Mouse (Mus musculus) heart, postnatal 36 days (tissue): Measurements from ENCODE around the gene Prkca. TPM values are rescaled to one million over a fixed set of nuclear protein-coding genes. Genes with fewer than 3 reads are reported as not detected.

ENCODE experiments used
- DNase-seq, 2 experiments: peaks; one replicate each; pipeline ENCODE4 v3.0.0; 2021 to 2022
- intact Hi-C: fragments of 180-260 bp; cut with DNase I; formaldehyde crosslinking; loops from one replicate; pipeline ENCODE4 v1.15.1; 2025
- total RNA-seq, 2 experiments: library from RNA; stranded (reverse); gene quantifications; 2 replicates each; pipeline ENCODE4 v1.2.3; 2021

Gene Prkca
- total RNA-seq, 2 experiments from 2014 or later, result 33.6 to 41.0 TPM

DNA sequence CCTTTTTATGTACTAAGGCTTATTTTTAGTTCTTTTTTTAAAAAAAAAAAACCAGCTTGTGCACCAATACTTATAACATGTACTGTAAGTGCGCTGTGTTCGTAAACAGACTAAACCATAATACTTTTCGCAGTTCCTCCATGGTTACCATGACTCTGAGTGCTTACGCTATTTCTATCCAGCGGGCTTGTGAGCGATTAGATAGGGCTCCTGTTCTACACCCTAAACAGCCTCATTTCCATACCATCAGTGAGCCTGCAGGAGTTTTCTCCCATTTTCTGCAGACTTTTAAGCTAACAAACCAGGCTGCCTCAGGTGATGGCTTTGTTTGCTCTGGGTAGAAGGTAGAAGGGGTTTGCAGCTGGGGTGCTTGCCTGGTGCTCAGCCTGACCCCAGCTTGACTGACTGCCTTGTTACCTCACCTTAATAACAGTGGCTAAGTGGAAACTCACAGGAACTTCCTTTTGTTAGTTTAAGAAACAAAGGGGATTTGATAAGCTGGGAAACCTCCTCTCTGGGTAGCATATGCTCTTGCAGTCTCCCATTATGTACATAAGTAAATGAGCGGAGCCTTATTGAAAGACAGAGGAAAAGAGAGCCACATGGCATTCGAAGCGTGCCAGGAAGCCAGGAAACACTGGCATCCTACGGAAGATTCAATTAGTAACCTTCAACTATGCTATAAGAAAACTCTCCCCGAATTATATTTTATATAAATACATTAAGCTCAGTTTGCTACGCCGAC is 197.8 kb downstream of the Prkca start:
- intact Hi-C loops, result loop anchor here (5.0 kb wide), 2 partner anchors 66 to 196 kb away; partner anchors contain the start of genes Apoh and Prkca
- no peak for DNase-seq

DNA sequence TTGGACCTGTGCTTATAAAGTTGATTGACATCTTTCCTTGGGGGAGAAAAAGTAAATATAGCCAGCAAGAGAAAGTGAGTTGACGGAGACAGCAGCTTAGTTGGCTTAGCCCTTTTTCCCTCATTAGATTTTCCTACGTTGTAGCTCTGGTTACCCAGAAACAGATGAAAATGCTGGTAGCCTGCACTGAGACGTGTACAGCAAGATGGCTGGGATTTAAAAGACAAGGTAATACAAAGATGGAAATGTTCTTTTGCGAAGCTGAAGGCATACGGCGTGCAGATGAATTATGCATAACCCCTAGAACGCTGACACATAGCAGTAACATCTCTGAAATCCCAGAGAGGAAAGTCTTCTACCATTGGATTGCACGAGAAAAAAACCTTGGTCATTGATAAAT is 198.6 kb downstream of the Prkca start:
- intact Hi-C loops, result loop anchor here (5.0 kb wide), 2 partner anchors 67 to 197 kb away; partner anchors contain the start of genes Apoh and Prkca
- no peak for DNase-seq

GRCm38 (mm10) chr11:108143739-108144138 is 200.0 kb downstream of the Prkca start:
- no peak for DNase-seq
- intact Hi-C loops, result no loop called here

DNA sequence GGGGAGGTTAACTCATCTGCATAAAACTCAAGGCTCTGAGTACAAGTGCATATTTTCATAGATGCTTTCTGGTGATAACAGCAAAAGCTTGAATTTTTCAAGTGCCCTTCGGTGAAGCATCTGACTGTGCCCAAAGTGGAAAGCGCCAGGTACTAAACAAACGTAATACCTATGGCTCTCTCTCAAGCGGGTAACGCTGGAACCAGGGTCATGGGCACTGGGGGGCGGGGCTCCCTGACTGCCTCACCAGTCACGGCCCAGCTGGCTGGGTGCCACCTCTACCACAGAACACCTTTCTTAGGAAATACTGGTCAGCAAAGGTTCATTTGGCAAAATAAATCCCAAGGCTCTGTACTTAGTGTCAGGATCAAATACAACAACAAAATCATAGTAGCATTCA is 203.7 kb downstream of the Prkca start:
- no peak for DNase-seq
- intact Hi-C loops, result no loop called here

GRCm38 (mm10) chr11:108136341-108136740 is 207.4 kb downstream of the Prkca start:
- intact Hi-C loops, result no loop called here
- DNase-seq, result no peak

DNA sequence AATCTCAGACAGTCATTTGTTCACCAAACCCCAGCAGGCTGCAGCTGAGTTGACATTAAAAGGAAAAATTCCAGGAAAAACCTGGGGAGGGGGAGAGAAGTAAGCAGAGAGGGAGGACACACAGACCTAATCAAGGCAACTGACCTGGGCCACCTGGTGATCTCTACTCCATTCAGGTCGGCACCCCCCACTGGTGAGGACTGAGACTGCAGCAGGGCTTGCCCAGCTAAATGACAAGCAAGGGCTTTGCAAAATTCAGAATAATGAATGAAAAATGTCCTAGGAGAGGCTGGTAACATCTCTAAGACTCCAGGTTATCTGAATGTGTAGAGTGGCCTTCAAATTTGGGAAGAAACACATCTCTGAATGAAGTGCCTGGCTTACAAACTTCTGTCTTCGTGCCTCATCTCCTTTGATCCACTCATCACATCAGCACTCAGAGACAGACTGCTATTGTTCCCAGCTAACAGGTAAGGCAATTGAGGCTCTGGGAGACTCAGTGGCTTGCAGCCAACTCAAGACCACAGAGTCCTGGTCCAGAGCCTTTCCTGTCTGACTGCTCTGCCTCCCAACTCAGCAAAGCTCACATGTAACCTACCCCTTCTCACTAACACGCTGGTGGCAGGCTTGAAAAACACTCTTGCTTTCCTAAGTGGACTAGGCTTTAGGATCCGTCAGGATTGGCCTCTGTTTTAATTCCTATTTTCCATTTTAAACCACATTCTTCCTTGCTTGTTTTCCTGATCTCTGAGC is 208.1 kb downstream of the Prkca start:
- no peak for DNase-seq
- intact Hi-C loops, result no loop called here

- intact Hi-C loops, result loop anchor here (1.0 to 2.0 kb wide), 3 partner anchors 54 to 250 kb away; no protein-coding TSS in a partner anchor
- DNase-seq, result peak; percentile 62 to 63
Measured at GRCm38 (mm10) chr11:108128593-108128992, 215.1 kb downstream of the Prkca start.

DNA sequence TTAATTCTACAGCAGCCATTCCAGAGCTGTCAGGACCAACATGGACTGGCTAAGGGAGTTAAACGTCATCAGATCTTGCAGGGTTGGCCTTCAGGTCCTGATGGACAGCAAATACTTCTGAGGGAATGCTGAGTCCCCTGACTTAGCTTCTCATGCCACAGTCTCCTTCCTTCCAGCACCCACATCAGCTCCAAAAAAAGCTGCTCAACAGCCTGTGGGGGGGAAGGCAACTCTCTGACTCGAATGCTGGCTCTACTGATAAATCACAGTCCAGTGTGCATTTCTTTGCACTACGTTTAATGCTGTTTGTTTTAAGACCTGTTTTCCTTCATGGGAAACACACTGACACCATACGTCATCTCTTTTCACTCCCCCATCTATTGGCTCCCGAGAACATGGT is 215.8 kb downstream of the Prkca start:
- no peak for DNase-seq
- intact Hi-C loops, result loop anchor here (1.0 to 2.0 kb wide), 3 partner anchors 55 to 251 kb away; no protein-coding TSS in a partner anchor

- DNase-seq, result peak in 1 of 2 experiments; percentile 18
- intact Hi-C loops, result no loop called here
Measured at GRCm38 (mm10) chr11:108122486-108122885, 221.2 kb downstream of the Prkca start.

DNA sequence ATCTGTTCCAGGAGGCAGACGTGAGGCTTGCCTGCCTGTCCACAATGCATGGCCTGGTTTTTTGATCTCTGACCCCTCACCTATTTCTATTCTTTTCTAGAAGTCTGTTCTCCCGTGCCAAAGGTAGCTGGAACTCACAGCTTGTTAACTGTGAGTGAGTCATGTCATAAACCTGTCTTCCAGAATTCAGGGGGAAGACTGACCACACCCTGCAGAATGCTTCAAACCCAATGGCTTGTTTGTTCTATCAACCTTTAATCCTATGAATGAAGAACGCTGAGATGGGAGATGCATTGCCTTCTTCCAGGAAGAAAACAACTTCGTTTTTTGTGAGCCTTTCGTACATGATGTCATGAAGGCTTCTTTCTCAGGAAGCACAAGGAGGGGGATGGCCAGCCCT is 223.0 kb downstream of the Prkca start:
- no peak for DNase-seq
- intact Hi-C loops, result no loop called here

GRCm38 (mm10) chr11:108119785-108120184 is 223.9 kb downstream of the Prkca start:
- intact Hi-C loops, result no loop called here
- no peak for DNase-seq

- no peak for DNase-seq
- intact Hi-C loops, result no loop called here
Measured at GRCm38 (mm10) chr11:108118814-108119213, 224.9 kb downstream of the Prkca start.

- intact Hi-C loops, result no loop called here
- no peak for DNase-seq
Measured at GRCm38 (mm10) chr11:108118221-108118620, 225.5 kb downstream of the Prkca start.

GRCm38 (mm10) chr11:108117360-108118050 is 226.2 kb downstream of the Prkca start:
- intact Hi-C loops, result no loop called here
- DNase-seq, result no peak

DNA sequence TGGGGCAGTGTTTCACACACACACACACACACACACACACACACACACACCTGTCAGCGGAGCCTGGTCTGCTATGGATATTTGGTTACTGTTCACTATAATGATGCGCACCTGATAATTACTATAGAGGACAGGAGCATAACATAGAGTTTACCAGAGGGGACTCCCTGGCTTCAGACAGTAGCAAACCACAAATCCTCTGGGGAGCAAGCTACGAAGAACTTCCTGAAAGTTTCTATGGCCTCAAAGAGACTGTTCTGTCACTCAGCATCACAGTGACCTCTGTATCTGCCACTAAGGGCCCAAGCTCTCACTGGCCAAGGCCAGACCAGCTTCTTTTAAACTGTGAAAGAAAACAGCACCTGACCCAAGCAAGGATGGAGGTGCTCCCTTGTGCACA is 229.6 kb downstream of the Prkca start:
- DNase-seq, result no peak
- intact Hi-C loops, result no loop called here

- intact Hi-C loops, result no loop called here
- no peak for DNase-seq
Measured at GRCm38 (mm10) chr11:108112437-108112836, 231.3 kb downstream of the Prkca start.

GRCm38 (mm10) chr11:108104085-108104484 is 239.6 kb downstream of the Prkca start:
- DNase-seq, result no peak
- intact Hi-C loops, result no loop called here

GRCm38 (mm10) chr11:108101280-108101950 is 242.3 kb downstream of the Prkca start:
- no peak for DNase-seq
- intact Hi-C loops, result no loop called here

- intact Hi-C loops, result no loop called here
- no peak for DNase-seq
Measured at GRCm38 (mm10) chr11:108098306-108098705, 245.4 kb downstream of the Prkca start.

GRCm38 (mm10) chr11:108094796-108095195 is 248.9 kb downstream of the Prkca start:
- intact Hi-C loops, result no loop called here
- no peak for DNase-seq

DNA sequence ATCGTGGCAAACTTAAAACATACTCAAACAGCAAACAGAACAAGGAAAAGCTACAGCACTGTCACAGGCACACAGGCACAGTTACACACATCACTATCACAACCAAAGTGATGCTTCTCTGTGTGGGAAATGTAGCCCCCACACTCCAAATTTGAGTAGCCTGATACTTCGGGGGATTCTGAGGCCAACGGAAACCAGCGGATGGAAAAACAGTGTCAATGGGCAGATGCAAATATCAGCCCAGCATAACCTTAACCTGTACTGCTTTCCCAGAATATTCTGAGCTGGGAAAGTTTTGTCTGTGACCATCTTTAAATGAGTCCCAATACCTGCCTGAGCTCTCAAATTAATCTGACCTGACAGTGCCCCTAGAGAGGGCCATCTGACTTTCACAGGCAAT is 250.5 kb downstream of the Prkca start:
- intact Hi-C loops, result no loop called here
- no peak for DNase-seq
